Mouse (Mus musculus): ENCODE data around the gene Prss56. TPM values are rescaled to one million over a fixed set of nuclear protein-coding genes. Genes with fewer than 3 reads are reported as not detected.

The Prss56 gene
- total RNA-seq (2023), result not detected

DNA sequence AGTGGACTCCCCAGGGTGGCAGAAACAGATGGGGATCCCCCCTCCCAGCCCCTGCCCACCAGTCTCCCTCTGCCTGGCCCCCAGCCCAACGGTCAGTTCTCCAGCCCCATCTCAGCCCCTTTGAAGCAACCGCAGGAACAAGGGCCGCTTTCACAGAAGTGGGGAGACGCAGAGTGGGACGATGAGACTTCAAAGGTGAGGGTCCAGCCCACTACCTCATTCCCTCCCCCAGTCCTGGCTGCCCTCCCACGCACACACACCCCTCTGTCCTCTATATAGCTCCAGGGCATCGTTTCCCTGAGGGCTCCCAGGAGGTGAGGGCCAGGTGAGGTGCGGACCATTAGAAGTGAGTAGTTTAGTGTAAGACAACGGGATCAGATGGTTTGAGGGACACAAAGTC is at the start of gene Prss56:
Prss56 (plus strand) TSS at position 301 of the 400 bp plus-strand sequence.

DNA sequence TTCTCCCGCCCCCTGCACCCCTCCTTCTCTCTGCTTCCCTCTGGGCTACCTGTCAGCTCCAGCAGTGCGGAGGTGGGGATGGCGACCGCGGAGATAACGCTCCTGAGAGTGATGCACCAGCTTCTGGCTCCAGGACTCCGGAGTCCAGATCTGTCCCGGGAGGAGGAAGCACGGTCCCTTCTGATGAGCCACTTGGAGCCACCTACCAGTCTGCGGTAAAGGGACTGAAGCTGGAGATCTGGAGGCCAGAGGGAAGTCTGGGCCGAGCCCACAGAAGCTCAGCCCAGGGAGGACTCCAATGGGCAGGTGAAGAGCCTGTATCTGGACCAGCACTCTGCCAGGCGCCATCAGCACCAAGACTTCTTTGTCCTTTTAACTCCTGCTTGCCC is 26.9 kb upstream of the Prss56 start, which contains the start of gene Ecel1:
Ecel1 (minus strand) TSS at position 323 of the 389 bp plus-strand sequence.

DNA sequence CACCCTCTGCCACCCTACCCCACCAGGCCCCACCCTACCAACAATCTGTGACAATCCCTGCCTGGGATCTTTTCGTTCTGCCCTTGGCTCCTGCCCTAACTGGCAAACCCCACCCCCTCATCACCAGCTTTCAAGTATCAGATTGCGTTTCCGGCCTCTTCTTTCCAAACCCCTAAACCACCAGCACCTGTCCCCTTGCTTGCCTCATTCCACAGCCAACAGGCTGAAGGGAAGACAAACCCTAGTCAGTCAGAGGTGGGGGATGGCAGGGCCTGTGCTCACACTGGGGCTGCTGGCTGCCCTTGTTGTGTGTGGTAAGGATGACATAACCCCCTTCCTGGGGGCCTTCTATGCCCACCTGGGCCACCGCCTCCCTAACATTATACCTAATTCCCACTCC is 7.3 kb downstream of the Prss56 start, which contains the start of gene Chrnd:
Chrnd (plus strand) TSS at position 179 of the 400 bp plus-strand sequence.

DNA sequence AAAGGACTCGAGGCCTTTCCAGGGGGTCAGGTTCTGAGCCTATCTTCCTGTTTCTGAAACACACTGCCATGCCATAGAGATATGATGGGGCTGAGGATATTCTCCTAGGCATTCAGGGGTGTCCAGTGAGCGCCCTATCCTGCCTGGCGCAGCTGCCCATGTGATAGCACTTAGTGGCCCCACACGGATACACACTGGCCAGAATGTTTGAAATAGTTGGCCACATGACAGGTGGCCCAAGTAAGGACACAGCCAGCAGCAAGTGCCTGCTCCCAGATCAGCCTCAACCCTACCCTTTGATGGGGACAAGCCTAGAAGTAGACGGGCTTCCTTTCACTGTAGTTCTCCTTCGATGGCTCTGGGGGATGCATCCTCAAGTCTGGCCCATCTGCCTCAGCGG is 21.4 kb downstream of the Prss56 start, which contains the start of gene Chrng:
Chrng (plus strand) TSS at position 193 of the 400 bp plus-strand sequence.

DNA sequence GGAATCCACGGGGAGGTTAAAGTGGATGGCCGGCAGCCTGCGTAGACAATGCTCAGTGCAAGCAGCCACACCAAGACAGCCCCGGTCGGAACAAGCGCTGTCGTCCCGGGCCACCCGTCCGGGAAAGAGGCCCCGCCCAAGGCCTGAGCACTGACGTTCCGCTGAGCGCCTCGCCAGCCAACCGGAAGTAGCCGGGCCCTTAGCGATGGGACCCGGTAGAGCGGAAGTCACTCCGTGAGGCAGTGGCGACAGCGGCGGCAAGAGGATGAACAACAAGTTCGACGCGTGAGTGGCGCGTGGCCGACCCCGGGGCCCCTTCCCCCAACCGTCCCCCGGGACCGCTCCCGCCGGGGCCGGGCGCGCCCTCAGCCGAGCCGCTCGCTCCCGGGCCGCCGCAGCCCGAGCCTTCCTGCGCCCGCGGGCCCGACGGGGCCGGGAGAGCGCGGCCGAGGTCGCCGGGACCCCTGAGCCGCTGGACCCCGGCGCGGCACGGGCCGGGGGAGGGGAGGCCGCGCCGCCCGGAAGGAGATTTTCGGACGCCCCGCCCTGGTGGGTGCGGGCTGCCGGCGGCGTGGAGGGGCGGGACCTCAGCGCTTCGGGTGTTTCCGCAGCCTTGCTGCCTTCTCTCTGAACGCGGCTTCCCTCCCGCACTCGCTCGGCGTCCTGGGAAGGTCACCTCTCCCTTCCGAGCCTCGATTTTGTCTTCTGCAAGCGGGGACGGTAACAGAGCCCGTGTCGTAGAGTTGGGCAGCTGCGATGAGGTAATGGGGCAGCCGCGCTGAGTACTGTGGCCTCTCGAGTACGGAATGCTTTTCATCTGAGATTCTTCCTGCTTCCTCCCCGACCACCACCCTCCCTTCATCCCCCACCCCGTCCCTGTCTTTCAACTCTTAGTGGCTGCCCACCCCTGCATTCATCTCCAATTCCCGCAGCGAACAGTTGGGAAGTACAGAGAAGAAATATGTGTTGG is 30.9 kb downstream of the Prss56 start, which contains the start of gene Eif4e2:
Eif4e2 (plus strand) TSS at position 180 of the 970 bp plus-strand sequence.

Other genes starting within 250 kb of the Prss56 start
- not detected for gene Alppl2, start 93.4 kb upstream of the Prss56 start, total RNA-seq (2023)
- not detected for gene Alpi, start 81.7 kb upstream of the Prss56 start, total RNA-seq (2023)
- gene Akp3, start 58.3 kb upstream of the Prss56 start, total RNA-seq (2023), result not detected
- not detected for gene Ecel1, start 26.8 kb upstream of the Prss56 start, total RNA-seq (2023)
- not detected for gene Chrnd, start 7.3 kb downstream of the Prss56 start, total RNA-seq (2023)
- gene Chrng, start 21.3 kb downstream of the Prss56 start, total RNA-seq (2023), result not detected
- gene Eif4e2, start 30.6 kb downstream of the Prss56 start, total RNA-seq (2023), result 100 to 1,000 TPM; 108 to 116 TPM
- gene Efhd1, start 81.0 kb downstream of the Prss56 start, total RNA-seq (2023), result not detected
- gene Gigyf2, start 143.7 kb downstream of the Prss56 start, total RNA-seq (2023), result 10 to 100 TPM; 73.9 to 97.9 TPM
- gene Kcnj13, start 211.4 kb downstream of the Prss56 start, total RNA-seq (2023), result not detected

All from monocyte, adult 59 days (primary cell).